In genomic region chr2:113368379-113368778, GRCm38 (mm10) we compare ENCODE assay signal across 11 mouse cellular contexts. TPM values are rescaled to one million over a fixed set of nuclear protein-coding genes. Genes with fewer than 3 reads are reported as not detected.
"Had no signal": no experiment of that assay in that cellular context is flagged by ENCODE, and none has a peak within 500 bp of the region (broad histone marks: within the 10 kb centered on the region; RNA-seq: fewer than 3 reads in every experiment).

No protein-coding gene starts in this region.

- H3K9ac ChIP-seq: intestine, embryonic 15.5 days; limb, embryonic 15.5 days; liver, embryonic 13.5 days; midbrain, embryonic 12.5 days had no signal

- ATAC-seq: hindbrain, postnatal 0 days; intestine, embryonic 15.5 days; midbrain, embryonic 16.5 days had no signal

- H3K36me3 ChIP-seq: intestine, embryonic 15.5 days; limb, embryonic 15.5 days; liver, embryonic 13.5 days; midbrain, embryonic 12.5 days had no signal

- H3K4me1 ChIP-seq: liver, embryonic 13.5 days had no signal

- DNase-seq: liver, embryonic 13.5 days; lung, adult 18-20 months; right cerebral cortex, adult 18-20 months; right cerebral cortex, postnatal 25 days; thymus, postnatal 4 days had no signal

- H3K27ac ChIP-seq: hindbrain, postnatal 0 days; intestine, embryonic 15.5 days; limb, embryonic 15.5 days; liver, embryonic 13.5 days; midbrain, embryonic 12.5 days had no signal

- H3K9me3 ChIP-seq: intestine, embryonic 15.5 days; limb, embryonic 15.5 days; liver, embryonic 13.5 days; midbrain, embryonic 12.5 days had no signal

- H3K4me2 ChIP-seq: intestine, embryonic 15.5 days; limb, embryonic 15.5 days; liver, embryonic 13.5 days; midbrain, embryonic 12.5 days had no signal

- H3K27me3 ChIP-seq: intestine, embryonic 15.5 days; limb, embryonic 15.5 days; liver, embryonic 13.5 days; midbrain, embryonic 12.5 days had no signal

- H3K4me3 ChIP-seq: intestine, embryonic 15.5 days; limb, embryonic 15.5 days; liver, embryonic 13.5 days; midbrain, embryonic 12.5 days had no signal

RNA-seq across cellular contexts. Expression of gene Fmn1, which starts 40.8 kb away (rescaled TPM):
- total RNA-seq: megakaryocyte-erythroid progenitor cell, adult 5-6 weeks had no signal
